Mouse (Mus musculus) urinary bladder, postnatal 36 days (tissue): ENCODE results near the gene Gna14.
A peak's percentile ranks its signal among the peaks of the same experiment; 100 is the strongest.

Experiments used
- DNase-seq, 2 experiments: peaks; one replicate each; pipeline ENCODE4 v3.0.0; 2022; ENCODE audit warnings: low spot score in 2 of 2, mixed read lengths in 1 of 2

Gene Gna14

GRCm38 (mm10) chr19:16511081-16511420 lies 75.5 kb downstream of the Gna14 start:
- no peak for DNase-seq

- no peak for DNase-seq
Measured at GRCm38 (mm10) chr19:16514201-16514600, 78.6 kb downstream of the Gna14 start.

GRCm38 (mm10) chr19:16518569-16518968 lies 83.0 kb downstream of the Gna14 start:
- no peak for DNase-seq

GRCm38 (mm10) chr19:16520608-16521007 lies 85.0 kb downstream of the Gna14 start:
- DNase-seq, result no peak

GRCm38 (mm10) chr19:16526302-16526880 lies 90.8 kb downstream of the Gna14 start:
- DNase-seq, result no peak

- no peak for DNase-seq
Measured at GRCm38 (mm10) chr19:16527031-16527430, 91.5 kb downstream of the Gna14 start.

- no peak for DNase-seq
Measured at GRCm38 (mm10) chr19:16528225-16528828, 92.8 kb downstream of the Gna14 start.

- DNase-seq, result peak in 1 of 2 experiments; percentile 39
Measured at GRCm38 (mm10) chr19:16529293-16529920, 93.8 kb downstream of the Gna14 start.

GRCm38 (mm10) chr19:16529999-16530398 lies 94.4 kb downstream of the Gna14 start:
- DNase-seq, result no peak

- no peak for DNase-seq
Measured at GRCm38 (mm10) chr19:16534311-16534710, 98.7 kb downstream of the Gna14 start.

- no peak for DNase-seq
Measured at GRCm38 (mm10) chr19:16538416-16538815, 102.9 kb downstream of the Gna14 start.

GRCm38 (mm10) chr19:16543688-16544087 lies 108.1 kb downstream of the Gna14 start:
- DNase-seq, result no peak

GRCm38 (mm10) chr19:16556988-16557387 lies 121.4 kb downstream of the Gna14 start:
- no peak for DNase-seq

GRCm38 (mm10) chr19:16557971-16558370 lies 122.4 kb downstream of the Gna14 start:
- DNase-seq, result no peak

- DNase-seq, result no peak
Measured at GRCm38 (mm10) chr19:16558570-16558969, 123.0 kb downstream of the Gna14 start.

GRCm38 (mm10) chr19:16559243-16559896 lies 123.8 kb downstream of the Gna14 start:
- DNase-seq, result no peak

- no peak for DNase-seq
Measured at GRCm38 (mm10) chr19:16562676-16563075, 127.1 kb downstream of the Gna14 start.

- DNase-seq, result no peak
Measured at GRCm38 (mm10) chr19:16576790-16577189, 141.2 kb downstream of the Gna14 start.

GRCm38 (mm10) chr19:16579656-16580260 lies 144.2 kb downstream of the Gna14 start:
- no peak for DNase-seq

- DNase-seq, result no peak
Measured at GRCm38 (mm10) chr19:16580501-16580900, 144.9 kb downstream of the Gna14 start.

- no peak for DNase-seq
Measured at GRCm38 (mm10) chr19:16584546-16584945, 149.0 kb downstream of the Gna14 start.

GRCm38 (mm10) chr19:16585379-16585778 lies 149.8 kb downstream of the Gna14 start:
- no peak for DNase-seq
